Mouse (Mus musculus) cerebellum, adult (tissue): Measurements from ENCODE around the gene Ccdc30.
"Not testable (repeated sequence)": the region's sequence is repeated elsewhere in the genome, so short reads cannot be mapped to it uniquely, and the experiment has no call there.

Experiments used
- ATAC-seq: cut with Nextera tagmentation; 2 replicates; pipeline ENCODE4 v1.9.2; 2017; ENCODE audit warnings: mild to moderate bottlenecking, moderate library complexity, mixed read lengths; ENCODE audit not compliant: insufficient number of reproducible peaks, low FRiP score, low TSS enrichment

The Ccdc30 gene

DNA sequence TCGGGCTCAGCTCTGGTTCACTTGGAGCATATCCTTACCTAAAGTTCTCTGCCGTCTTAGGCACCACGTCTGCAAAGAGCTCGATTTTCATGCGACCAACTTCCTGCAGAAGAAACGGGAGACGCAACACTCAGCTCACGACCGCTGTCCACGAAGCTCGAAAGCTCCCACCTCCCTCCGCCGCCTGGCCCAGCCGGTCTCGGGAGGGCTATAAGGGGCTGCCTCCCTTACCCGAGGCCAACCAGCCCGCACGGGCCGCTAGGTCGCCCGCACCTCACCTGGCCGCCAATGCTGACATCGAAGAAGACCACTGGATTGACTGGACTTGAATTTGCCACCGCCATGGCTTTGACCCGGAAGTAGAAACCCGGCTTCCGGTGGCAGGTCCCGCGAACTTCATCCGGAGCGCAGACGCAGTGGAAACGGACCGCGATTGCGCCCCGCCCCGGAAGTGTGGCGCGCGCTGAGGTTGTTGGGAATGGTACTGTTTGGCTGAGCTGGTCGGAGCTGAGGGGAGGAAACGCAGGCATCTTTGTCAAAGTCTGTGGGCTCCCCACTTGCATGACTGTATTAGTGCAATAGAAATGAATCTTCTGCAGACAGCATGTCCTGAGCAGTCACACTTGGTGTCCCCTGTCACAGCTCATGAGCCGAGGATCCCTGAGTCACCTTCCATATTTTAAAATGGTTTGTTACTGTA, 95.0 kb downstream of the Ccdc30 start, which contains the start of gene Ppih:
TSS of gene Ppih (minus strand) at position 416 of the 700 bp plus-strand sequence.
- peak; percentile 97 for ATAC-seq

GRCm38 (mm10) chr4:119313756-119314155, 101.6 kb downstream of the Ccdc30 start:
- no peak for ATAC-seq

DNA sequence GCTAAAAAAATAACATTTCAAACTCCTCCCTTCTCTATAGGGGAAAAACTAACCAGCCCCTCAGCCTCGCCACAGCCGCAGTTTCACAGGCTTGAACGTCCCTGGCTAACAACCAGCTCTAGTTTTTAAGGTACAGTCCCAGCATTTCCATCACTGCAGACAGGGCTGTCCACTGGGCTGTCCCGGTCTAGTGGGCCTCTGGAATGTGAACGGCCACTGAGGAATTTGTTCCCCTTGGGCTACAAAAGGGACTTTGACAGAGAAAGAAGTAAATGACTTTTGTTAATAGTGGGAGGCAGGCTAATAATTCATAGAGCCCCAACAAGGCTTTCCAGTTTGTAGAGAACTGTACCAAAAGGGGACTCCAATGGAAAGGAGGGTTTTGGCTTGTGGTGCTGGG, 109.9 kb downstream of the Ccdc30 start:
- no peak for ATAC-seq

- ATAC-seq: no peak
These were observed 112.0 kb downstream of the Ccdc30 start for GRCm38 (mm10) chr4:119303291-119303690.

- no peak for ATAC-seq
These were observed 113.5 kb downstream of the Ccdc30 start for GRCm38 (mm10) chr4:119301777-119302176.

- no peak for ATAC-seq
These were observed 114.6 kb downstream of the Ccdc30 start for GRCm38 (mm10) chr4:119300761-119301160.

- ATAC-seq: no peak
These were observed 118.0 kb downstream of the Ccdc30 start for GRCm38 (mm10) chr4:119297361-119297760.

DNA sequence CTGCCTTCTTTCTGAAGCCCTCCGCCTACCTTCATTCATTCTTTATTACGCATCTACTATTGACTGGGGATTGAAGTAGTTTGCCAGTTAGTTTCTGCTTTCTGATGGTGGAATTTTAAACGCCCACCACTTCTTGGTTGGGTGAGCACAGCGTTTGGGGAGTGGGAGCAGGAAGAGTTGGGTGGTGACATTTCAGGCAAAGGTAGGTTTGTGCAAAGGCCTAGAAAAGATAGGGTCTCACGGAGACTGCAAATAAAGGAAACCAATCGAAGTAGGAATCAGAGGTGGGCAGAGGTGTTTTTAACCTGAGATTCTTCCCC, 120.2 kb downstream of the Ccdc30 start:
- no peak for ATAC-seq

DNA sequence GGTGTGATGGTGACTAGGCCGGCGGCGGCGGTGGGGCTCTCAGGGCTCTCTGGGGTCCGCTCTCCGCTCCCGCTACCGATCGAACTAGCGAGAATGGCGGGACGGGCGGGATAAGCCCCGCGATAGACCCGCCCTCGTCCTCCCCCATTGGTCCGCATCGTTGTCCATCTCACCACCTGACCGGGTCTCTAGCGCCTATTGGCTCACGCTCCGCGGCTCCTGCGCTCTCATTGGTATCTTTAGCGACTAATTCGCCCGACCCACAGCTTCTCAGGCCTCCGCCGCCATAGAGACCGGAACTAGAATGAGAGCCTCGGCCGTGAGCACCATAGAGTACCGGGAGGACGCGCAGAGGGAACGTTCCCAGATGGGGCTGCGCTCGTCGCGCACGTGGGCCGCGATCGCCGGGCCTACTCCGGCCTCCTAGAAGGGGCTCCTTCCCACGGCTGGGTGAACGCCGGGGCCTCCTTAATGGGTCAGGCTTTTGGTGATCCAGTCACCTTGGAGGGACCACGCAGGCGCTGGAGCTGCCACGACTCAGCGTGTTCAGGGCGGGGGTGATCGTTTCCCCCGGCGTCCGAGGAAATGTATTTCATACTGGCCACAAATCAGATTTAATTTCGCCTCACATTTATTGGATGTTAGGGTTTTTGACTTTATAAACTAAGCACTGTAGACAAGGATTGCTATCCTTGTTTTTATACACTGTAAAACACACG, 120.7 kb downstream of the Ccdc30 start, which contains the start of gene Ybx1:
TSS of gene Ybx1 (minus strand) at position 190 of the 719 bp plus-strand sequence.
- ATAC-seq: peak; percentile 100

GRCm38 (mm10) chr4:119293574-119294258, 121.6 kb downstream of the Ccdc30 start:
- ATAC-seq: 0 out of 2 replicates have a peak, but pooled peaks have one; percentile 1

- no peak for ATAC-seq
These were observed 122.3 kb downstream of the Ccdc30 start for GRCm38 (mm10) chr4:119292771-119293573.

DNA sequence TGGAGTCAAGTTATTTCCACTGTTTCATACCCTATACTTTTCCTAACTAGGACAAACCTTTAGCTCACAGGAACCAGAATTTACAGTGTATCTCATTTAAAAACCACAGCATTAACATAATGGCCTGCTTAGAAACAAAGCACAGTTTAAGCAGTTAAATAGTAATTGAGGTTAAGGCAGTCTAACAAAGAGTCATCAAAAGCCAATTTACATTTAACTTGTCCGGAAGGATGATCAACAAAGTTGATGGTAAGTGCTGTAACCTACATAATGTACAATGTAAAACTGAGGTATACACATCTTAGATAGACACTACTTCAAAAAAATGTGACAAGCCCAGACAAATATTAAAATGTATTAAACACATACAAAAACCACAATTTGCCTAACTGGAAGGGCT, 123.4 kb downstream of the Ccdc30 start:
- ATAC-seq: no peak

DNA sequence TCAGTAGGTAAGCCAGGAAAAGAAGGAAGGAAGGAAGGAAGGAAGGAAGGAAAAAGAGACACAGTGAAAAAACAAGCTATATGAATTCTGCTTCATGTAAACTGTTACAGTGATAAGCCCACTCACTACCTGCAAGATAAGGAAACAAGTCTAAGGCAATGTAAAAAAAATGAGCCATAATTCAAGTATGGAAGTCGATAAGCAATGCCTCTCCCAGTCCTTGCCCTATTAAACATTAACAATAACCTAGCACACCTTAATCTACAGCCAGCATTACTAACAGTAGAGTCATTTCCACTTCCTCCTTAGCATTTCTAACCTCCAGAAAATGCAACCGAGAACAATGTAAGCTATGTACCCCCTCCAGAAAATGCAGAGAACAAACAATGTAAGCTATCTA, 130.0 kb downstream of the Ccdc30 start:
- ATAC-seq: no peak

DNA sequence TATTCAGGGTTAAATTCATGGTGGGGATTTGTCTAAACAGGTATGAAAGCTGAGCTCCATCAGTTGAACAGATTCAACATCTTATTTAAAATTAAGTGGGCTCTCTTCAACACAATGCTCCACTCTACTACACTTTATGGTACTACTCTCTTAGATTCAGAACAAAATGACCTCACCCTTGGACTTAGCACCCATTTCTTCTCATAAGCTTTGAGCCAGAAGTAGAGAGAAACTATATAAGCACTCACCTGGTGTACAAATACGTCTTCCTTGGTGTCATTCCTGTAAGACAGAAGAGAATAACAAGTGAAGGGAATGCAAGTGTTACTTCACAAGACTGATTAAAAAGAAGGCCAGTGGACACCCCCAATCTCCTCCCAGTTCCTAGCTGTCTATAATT, 130.5 kb downstream of the Ccdc30 start:
- no peak for ATAC-seq

DNA sequence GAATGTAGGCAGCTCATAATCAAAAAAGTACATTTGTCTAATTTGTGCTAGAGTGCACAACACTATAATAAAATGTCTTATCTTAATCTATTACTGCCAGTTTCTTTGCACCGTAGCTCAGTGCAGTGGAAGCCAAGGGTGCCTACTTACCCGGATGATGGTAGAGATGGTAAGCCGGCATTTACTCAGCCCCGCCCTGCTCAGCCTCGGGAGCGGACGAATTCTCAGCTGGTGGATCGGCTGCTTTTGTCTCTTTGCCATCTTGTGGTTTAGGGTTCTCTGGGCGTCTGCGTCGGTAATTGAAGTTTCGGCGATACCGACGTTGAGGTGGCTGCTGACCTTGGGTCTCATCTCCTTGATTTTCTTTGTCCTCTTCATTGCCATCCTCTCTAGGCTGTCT, 136.5 kb downstream of the Ccdc30 start:
- not testable (repeated sequence) for ATAC-seq

- no peak for ATAC-seq
These were observed 139.6 kb downstream of the Ccdc30 start for GRCm38 (mm10) chr4:119275726-119276125.

DNA sequence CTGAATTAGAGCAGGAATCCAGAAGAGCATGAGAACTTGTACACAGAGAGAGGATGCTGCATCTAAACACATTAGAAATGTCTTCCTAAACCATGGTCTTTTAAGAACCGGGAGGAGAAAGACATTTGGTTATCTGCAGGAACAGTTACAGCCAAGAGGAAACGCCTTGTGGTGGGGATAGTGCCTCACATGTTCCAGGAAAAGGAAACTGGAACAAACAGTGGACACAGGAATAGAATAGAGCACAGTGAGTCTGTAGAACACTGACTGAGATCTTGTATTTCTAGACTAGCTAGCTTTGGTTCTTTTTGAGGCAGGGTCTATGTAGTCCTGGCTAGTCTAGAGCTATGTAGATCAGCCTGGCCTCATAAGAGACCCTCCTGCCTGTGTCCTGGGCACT, 140.1 kb downstream of the Ccdc30 start:
- no peak for ATAC-seq

- ATAC-seq: no peak
These were observed 140.7 kb downstream of the Ccdc30 start for GRCm38 (mm10) chr4:119274627-119275026.
